Mouse (Mus musculus) C2C12 (cell line): ENCODE data around the gene Ttn. TPM values are rescaled to one million over a fixed set of nuclear protein-coding genes. Genes with fewer than 3 reads are reported as not detected.

Source experiments
- H3K27me3 ChIP-seq: one replicate; pipeline ENCODE4 v1.6.1; 2011; ENCODE audit not compliant: control insufficient read depth, insufficient read depth, insufficient read length
- H3K36me3 ChIP-seq: one replicate; pipeline ENCODE4 v1.6.1; 2011; ENCODE audit not compliant: control insufficient read depth, insufficient read depth
- H3K4me3 ChIP-seq: one replicate; pipeline ENCODE4 v1.5.1; 2011; ENCODE audit warnings: mild to moderate bottlenecking, control low read depth; ENCODE audit not compliant: poor library complexity, insufficient read depth, severe bottlenecking
- H3K79me2 ChIP-seq: one replicate; pipeline ENCODE4 v1.6.1; 2011; ENCODE audit not compliant: control insufficient read depth, insufficient read depth
- H3K79me3 ChIP-seq: one replicate; pipeline ENCODE4 v1.6.1; 2011; ENCODE audit warnings: low read depth, control low read depth
- H3ac ChIP-seq: one replicate; pipeline ENCODE3; 2011; ENCODE audit warnings: low read depth; ENCODE audit not compliant: control insufficient read depth, insufficient read length
- CEBPB ChIP-seq: IDR thresholded peaks from one replicate; pipeline ENCODE4 v1.6.1; 2011; ENCODE audit warnings: low read depth, mild to moderate bottlenecking, control low read depth, moderate library complexity
- CTCF ChIP-seq: IDR thresholded peaks from one replicate; pipeline ENCODE4 v1.5.1; 2011; ENCODE audit not compliant: control insufficient read depth, insufficient read depth, insufficient read length
- FOSL1 ChIP-seq: IDR thresholded peaks from one replicate; pipeline ENCODE4 v1.8.0; 2011; ENCODE audit warnings: mild to moderate bottlenecking, low read length; ENCODE audit not compliant: poor library complexity, insufficient read depth, severe bottlenecking
- MAX ChIP-seq: IDR thresholded peaks from one replicate; pipeline ENCODE4 v1.6.1; 2011; ENCODE audit warnings: mild to moderate bottlenecking, control low read depth
- MYOD1 ChIP-seq: IDR thresholded peaks from one replicate; pipeline ENCODE4 v1.6.1; 2011; ENCODE audit warnings: low read depth; ENCODE audit not compliant: control insufficient read depth, insufficient read length
- MYOG ChIP-seq: IDR thresholded peaks from one replicate; pipeline ENCODE4 v1.6.1; 2011; ENCODE audit not compliant: control insufficient read depth, insufficient read length; ENCODE audit errors: extremely low read depth
- USF1 ChIP-seq: IDR thresholded peaks from one replicate; pipeline ENCODE4 v1.6.1; 2011; ENCODE audit warnings: low read depth, mild to moderate bottlenecking, control low read depth, moderate library complexity
- polyA plus RNA-seq: library from polyadenylated mRNA; unstranded; fragments of >200 nt; fragmentation: generic; extraction: Trizol; gene quantifications from one replicate; pipeline ENCODE4 v1.2.1, GENCODE M21; 2012; ENCODE audit warnings: missing spikeins

The Ttn gene
- polyA plus RNA-seq, 1 experiment, result 0.43 TPM

DNA sequence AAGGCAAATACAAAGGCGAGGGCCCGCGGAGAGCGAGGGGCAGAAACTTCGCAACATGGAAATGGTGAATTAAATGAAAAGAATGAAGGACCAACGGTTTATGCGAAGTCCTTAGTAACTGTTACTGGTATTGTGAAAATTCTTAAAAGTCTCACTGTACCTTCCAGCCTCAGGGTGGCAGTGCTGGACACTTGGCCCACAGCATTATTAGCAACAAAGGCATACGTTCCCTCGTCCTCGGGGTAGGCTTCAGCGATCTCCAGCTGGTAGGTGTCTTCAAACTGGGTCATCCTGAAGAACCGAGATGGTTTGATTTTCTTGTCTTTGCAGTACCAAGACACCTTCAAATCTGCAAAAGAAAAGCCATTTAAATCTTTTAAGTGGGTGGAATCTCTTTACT lies 55.4 kb downstream of the Ttn start:
- Histone ChIP-seq H3K4me3 (no peak overlapping the region), H3K79me3 (no peaks in the 10 kb centered on the region), H3K36me3 (no peaks in the 10 kb centered on the region), H3K27me3 (no peaks in the 10 kb centered on the region), H3K79me2 (no peaks in the 10 kb centered on the region), H3ac (no peak overlapping the region)
- TF ChIP-seq MYOG (no peak), USF1 (no peak)

- H3K79me3 ChIP-seq, result no peaks in the 10 kb centered on the region
- TF ChIP-seq MYOG, result no peak
- TF ChIP-seq USF1, result no peak
- no peak for TF ChIP-seq CEBPB
- TF ChIP-seq FOSL1, result no peak
- TF ChIP-seq CTCF, result no peak
- TF ChIP-seq MYOD1, result no peak
- no peak for TF ChIP-seq MAX
- no peak overlapping the region for H3ac ChIP-seq
- H3K36me3 ChIP-seq, result no peaks in the 10 kb centered on the region
- no peaks in the 10 kb centered on the region for H3K79me2 ChIP-seq
- no peak overlapping the region for H3K4me3 ChIP-seq
- no peaks in the 10 kb centered on the region for H3K27me3 ChIP-seq
Observed at GRCm38 (mm10) chr2:76914959-76915358, 67.4 kb downstream of the Ttn start.

- Histone ChIP-seq H3K79me3 (no peaks in the 10 kb centered on the region), H3K36me3 (no peaks in the 10 kb centered on the region), H3ac (no peak overlapping the region), H3K79me2 (no peaks in the 10 kb centered on the region), H3K4me3 (no peak overlapping the region), H3K27me3 (no peaks in the 10 kb centered on the region)
- TF ChIP-seq CTCF (no peak), MYOG (no peak), CEBPB (no peak), MYOD1 (no peak), MAX (no peak), USF1 (no peak), FOSL1 (no peak)
Observed at GRCm38 (mm10) chr2:76908705-76909457, 73.5 kb downstream of the Ttn start.

- Histone ChIP-seq H3K4me3 (no peak overlapping the region), H3K79me3 (no peaks in the 10 kb centered on the region), H3K36me3 (no peaks in the 10 kb centered on the region), H3K27me3 (no peaks in the 10 kb centered on the region), H3ac (no peak overlapping the region), H3K79me2 (no peaks in the 10 kb centered on the region)
- TF ChIP-seq MYOG (no peak), USF1 (no peak), FOSL1 (no peak), MYOD1 (no peak), CEBPB (no peak), CTCF (no peak), MAX (no peak)
Observed at GRCm38 (mm10) chr2:76903351-76903750, 79.0 kb downstream of the Ttn start.

DNA sequence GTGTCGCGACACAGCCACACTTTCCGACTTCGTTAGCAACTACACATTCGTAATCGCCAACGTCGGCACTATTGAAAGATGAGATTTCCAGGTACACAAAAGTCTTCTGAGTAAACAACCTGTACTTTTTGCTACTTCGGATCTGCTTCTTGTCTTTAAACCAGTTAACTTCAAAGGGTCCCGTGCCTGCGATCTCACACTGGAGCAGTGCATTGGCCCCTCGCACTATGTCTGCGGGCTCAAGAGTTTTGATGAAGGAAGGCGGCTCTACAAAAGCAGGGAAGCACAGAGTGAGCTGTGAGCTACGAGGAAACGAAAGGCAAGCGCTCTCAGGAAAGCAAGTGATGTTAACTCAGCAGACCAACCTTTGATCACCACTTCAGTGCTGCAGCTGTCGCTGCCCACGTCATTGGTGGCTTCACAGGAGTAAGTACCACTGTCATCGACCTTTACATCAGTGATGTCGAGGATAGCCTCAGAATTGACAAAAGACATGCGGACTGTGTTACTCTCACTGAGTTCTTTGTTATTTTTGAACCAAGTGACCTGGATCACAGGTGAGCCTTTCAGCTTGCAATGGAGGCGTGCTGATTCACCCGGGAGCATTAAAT lies 80.8 kb downstream of the Ttn start:
- Histone ChIP-seq H3K79me3 (no peaks in the 10 kb centered on the region), H3ac (no peak overlapping the region), H3K27me3 (no peaks in the 10 kb centered on the region), H3K36me3 (no peaks in the 10 kb centered on the region), H3K79me2 (no peaks in the 10 kb centered on the region), H3K4me3 (no peak overlapping the region)
- TF ChIP-seq USF1, result no peak
- TF ChIP-seq MAX, result no peak
- TF ChIP-seq FOSL1, result no peak
- no peak for TF ChIP-seq CTCF
- no peak for TF ChIP-seq CEBPB
- no peak for TF ChIP-seq MYOD1
- no peak for TF ChIP-seq MYOG
